Comparison of ENCODE assay signal across 13 mouse cellular contexts in genomic region chr5:38016945-38017344, GRCm38 (mm10).
"Had no signal": no experiment of that assay in that cellular context is flagged by ENCODE, and none has a peak within 500 bp of the region (broad histone marks: within the 10 kb centered on the region; RNA-seq: fewer than 3 reads in every experiment).

No protein-coding gene starts in this region.

- H3K27ac ChIP-seq: layer of hippocampus, adult 2 months; limb, embryonic 15.5 days; liver, embryonic 12.5 days; midbrain, embryonic 10.5 days; midbrain, embryonic 15.5 days; neural tube, embryonic 12.5 days had no signal

- H3K4me3 ChIP-seq: layer of hippocampus, adult 2 months; limb, embryonic 15.5 days; liver, embryonic 12.5 days; midbrain, embryonic 10.5 days; midbrain, embryonic 15.5 days; neural tube, embryonic 12.5 days had no signal

- DNase-seq: kidney, adult 9 months; kidney, postnatal 10 days; kidney, postnatal 4 days; lung, embryonic 14.5 days; lung, postnatal 10 days; lung, postnatal 4 days; thymus, postnatal 36 days had no signal
